Mouse (Mus musculus) midbrain, embryonic 14.5 days (tissue): Measurements from ENCODE around the gene Nox3. TPM values are rescaled to one million over a fixed set of nuclear protein-coding genes. Genes with fewer than 3 reads are reported as not detected.

Experiments
- ATAC-seq: fragments of 200-750 bp; cut with Nextera tagmentation; 2 replicates; pipeline ENCODE4 v1.8.0; 2017; ENCODE audit warnings: moderate number of reproducible peaks, moderate library complexity; ENCODE audit not compliant: low FRiP score, low TSS enrichment
- DNase-seq: peaks from one replicate; pipeline ENCODE4 v3.0.0-alpha.2; 2015
- H3K27ac ChIP-seq: fragments of 300-500 bp; sonication (generic); replicated peaks from 2 replicates; pipeline ENCODE4 v1.5.1; 2014; ENCODE audit warnings: mild to moderate bottlenecking, low read depth, low read length, moderate library complexity
- H3K27me3 ChIP-seq: fragments of 300-500 bp; sonication (generic); 2 replicates; pipeline ENCODE4 v1.6.1; 2014; ENCODE audit warnings: low read length, control low read depth, mixed read lengths; ENCODE audit not compliant: control insufficient read depth, insufficient read depth
- H3K36me3 ChIP-seq: fragments of 300-500 bp; sonication (generic); 2 replicates; pipeline ENCODE4 v1.6.1; 2014; ENCODE audit warnings: low read length, control low read depth; ENCODE audit not compliant: control insufficient read depth, insufficient read depth
- H3K4me1 ChIP-seq: fragments of 300-500 bp; sonication (generic); 2 replicates; pipeline ENCODE4 v1.6.1; 2014; ENCODE audit warnings: mild to moderate bottlenecking, antibody characterized with exemption, low read length, control low read depth; ENCODE audit not compliant: control insufficient read depth, insufficient read depth
- H3K4me2 ChIP-seq: fragments of 300-500 bp; sonication (generic); 2 replicates; pipeline ENCODE4 v1.6.1; 2014; ENCODE audit warnings: mild to moderate bottlenecking, low read length, moderate library complexity
- H3K4me3 ChIP-seq: fragments of 300-500 bp; sonication (generic); replicated peaks from 2 replicates; pipeline ENCODE4 v1.5.1; 2014; ENCODE audit warnings: low read depth, low read length
- H3K9ac ChIP-seq: fragments of 300-500 bp; sonication (generic); replicated peaks from 2 replicates; pipeline ENCODE4 v1.6.1; 2014; ENCODE audit warnings: mild to moderate bottlenecking, low read length, moderate library complexity
- H3K9me3 ChIP-seq: fragments of 300-500 bp; sonication (generic); 2 replicates; pipeline ENCODE4 v1.6.1; 2016; ENCODE audit warnings: low read length, control low read depth, mixed read lengths; ENCODE audit not compliant: control insufficient read depth
- WGBS: fragments of 180-500 bp; shearing (Covaris S2); extraction: QIAGEN DNeasy Blood & Tissue Kit; methylation state at CpG from one replicate; pipeline ENCODE4 v1.1.7; 2014; 5-methylcytosine and 5-hydroxymethylcytosine counted together
- polyA plus RNA-seq: library from polyadenylated mRNA; unstranded; fragments of >200 nt; fragmentation: Nextera tagmentation; extraction: Ambion mirVana; gene quantifications from 2 replicates; pipeline ENCODE4 v1.2.1, GENCODE M21; 2014

Gene Nox3
- polyA plus RNA-seq, 1 experiment from 2014 or later, result not detected

GRCm38 (mm10) chr17:3597130-3597529, 98.9 kb downstream of the Nox3 start:
- Histone ChIP-seq H3K9ac (no peak overlapping the region), H3K4me3 (no peak overlapping the region), H3K27ac (no peak overlapping the region), H3K9me3 (no peaks in the 10 kb centered on the region), H3K36me3 (no peaks in the 10 kb centered on the region), H3K27me3 (no peaks in the 10 kb centered on the region), H3K4me2 (no peak overlapping the region), H3K4me1 (no peaks in the 10 kb centered on the region)
- ATAC-seq (no peak), DNase-seq (no peak)
- 94% methylated on average over 1 of the region's 1 CpGs for WGBS

Other genes with a start within 250 kb of the Nox3 start
- not detected in 2 replicates for gene Cldn20, start 163.7 kb downstream of the Nox3 start, polyA plus RNA-seq
- 12.4 and 12.7 TPM in 2 replicates for gene Tfb1m, start 138.5 kb downstream of the Nox3 start, polyA plus RNA-seq